Mouse (Mus musculus): ENCODE measurements at regions not wholly inside any gene's neighbourhood (a gene's known extent, or its start where the extent isn't known, plus 50 kb on each side); places are given as distances from the start of the nearest gene placed in this dataset.

GRCm38 (mm10) chr19:33042760-33043159 lies 285.5 kb downstream of the Pten start:
- DNase-seq (ENCODE audit: low spot score in 2 of 2) = no peak

- DNase-seq (ENCODE audit: low spot score in 2 of 2) = no peak
Observed at GRCm38 (mm10) chr19:33043696-33044095, 286.4 kb downstream of the Pten start.

GRCm38 (mm10) chr19:33048754-33049442 lies 291.6 kb downstream of the Pten start:
- DNase-seq (ENCODE audit: low spot score in 2 of 2) = no peak

GRCm38 (mm10) chr19:33053199-33053867 lies 296.0 kb downstream of the Pten start:
- no peak for DNase-seq (ENCODE audit: low spot score in 2 of 2)

GRCm38 (mm10) chr19:33056372-33056791 lies 299.1 kb downstream of the Pten start:
- no peak for DNase-seq (ENCODE audit: low spot score in 2 of 2)

- DNase-seq (ENCODE audit: low spot score in 2 of 2) = no peak
Observed at GRCm38 (mm10) chr19:33061006-33061405, 303.7 kb downstream of the Pten start.

DNA sequence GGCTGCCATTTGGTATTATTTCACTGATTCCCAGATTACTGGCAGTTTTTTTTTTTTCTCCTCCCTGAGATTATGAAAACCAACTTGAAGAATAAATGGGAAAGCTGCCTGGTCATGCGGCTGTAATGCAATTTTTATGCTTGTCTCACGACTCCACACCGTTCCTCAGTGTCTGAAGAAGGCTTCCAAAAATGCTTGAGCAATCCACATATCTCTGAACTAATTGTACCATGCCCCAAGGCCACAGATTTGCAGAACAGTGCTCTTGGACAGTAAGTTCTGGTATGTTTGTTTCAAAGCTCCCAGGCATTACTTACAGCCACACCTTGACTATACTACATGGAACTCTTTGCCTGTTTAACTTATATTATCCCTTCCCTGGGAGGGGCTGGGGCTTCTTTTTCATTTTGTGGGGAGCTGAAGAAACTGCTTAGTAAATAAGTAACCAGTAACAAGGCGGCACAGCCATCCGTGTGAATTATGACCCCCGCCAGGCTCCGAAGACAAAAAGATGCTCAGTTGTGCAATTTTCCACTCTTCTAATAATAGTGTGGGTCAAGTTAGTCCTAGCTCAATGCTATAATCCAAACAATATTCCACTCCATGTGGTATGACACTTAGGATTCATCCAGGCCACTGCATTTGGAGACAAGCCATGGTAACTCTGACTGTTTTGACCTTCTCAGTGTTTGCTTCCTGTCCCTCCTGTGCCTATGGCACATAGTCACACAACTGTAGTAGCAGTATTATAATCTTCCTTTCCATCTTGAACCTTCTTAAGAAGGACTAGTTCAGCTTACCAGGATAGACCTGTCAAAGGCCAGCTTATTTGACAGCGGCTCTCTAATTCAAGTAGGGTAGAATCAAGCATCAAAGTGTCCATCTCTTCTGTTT lies 305.1 kb downstream of the Pten start:
- DNase-seq (ENCODE audit: low spot score in 2 of 2) = no peak

DNA sequence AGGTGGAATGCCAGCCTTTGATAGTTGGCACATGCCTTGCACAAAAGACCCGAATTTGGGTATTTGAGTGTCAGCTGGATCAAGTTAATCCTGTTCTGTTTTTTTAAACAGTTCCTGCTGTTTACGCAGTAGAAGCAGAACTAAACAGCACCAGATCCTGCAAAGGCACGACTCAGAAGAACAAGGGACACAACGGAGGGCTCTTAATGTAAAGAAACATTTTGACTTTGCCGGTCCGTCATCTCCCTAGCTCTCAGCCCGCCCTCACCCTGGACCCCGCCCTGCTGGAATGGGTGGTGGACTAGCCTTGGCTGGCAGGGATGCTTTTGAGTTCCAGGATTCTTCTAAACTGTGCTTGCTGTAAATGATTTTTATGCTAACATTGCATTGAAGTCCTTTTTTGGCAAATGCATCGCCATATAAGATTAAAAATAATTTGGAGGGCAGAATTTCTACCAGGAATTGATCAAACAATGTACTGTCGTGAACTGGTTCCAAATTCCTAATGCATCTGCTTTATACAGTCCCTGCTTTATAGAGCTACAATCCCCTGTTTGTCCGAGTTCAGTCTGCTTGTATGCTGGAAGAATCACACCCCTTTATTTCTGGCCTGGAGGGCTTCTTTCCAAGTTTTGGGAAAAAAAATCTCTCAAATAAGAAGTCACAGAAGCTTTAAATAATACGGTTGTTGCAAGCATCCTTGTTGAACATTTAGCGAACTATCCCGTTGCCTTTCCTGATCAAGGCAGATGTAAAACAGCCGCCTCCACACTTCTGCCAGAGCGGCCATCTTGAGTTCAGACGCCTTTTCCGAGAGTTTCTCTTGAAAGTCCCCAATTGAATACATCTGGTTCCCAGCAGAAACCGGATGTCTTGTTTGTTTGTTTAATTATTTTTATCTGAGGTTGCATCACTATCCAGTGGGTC lies 308.2 kb downstream of the Pten start:
- DNase-seq (ENCODE audit: low spot score in 2 of 2) = peak in 1 of 2 experiments; percentile 23

DNA sequence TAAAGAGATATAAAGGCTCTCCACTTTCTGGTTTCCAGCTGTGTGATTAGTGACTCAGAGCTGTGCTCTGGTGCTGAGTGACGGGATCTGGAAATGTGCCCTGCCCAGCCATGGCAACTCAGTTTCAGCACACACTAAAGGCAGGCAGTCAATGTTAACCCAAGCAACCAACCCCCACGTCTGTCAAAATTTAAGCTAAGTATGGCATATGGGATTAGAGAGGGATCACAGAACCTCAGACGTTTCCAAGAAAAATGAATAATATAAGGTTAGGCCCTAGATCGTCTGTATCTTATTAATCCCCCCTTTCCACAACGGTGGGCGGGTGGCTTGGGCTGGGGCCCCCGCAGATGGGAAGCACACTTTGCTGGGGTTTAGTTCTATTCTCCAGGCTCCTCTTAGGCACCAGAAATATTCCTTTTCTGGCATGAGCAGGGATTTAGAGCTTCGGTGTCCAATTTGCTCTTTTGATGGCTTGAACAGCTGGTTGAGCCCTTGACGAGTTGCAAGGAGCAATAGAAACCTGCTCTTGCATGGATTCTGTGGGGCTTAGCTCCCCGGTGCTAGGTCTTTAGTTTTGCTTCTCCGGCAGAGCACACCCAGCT lies 311.2 kb downstream of the Pten start:
- DNase-seq (ENCODE audit: low spot score in 2 of 2) = peak in 1 of 2 experiments; percentile 17

GRCm38 (mm10) chr19:33069761-33070160 lies 312.5 kb downstream of the Pten start:
- no peak for DNase-seq (ENCODE audit: low spot score in 2 of 2)

- no peak for DNase-seq (ENCODE audit: low spot score in 2 of 2)
Observed at GRCm38 (mm10) chr19:33072299-33072698, 315.0 kb downstream of the Pten start.

DNA sequence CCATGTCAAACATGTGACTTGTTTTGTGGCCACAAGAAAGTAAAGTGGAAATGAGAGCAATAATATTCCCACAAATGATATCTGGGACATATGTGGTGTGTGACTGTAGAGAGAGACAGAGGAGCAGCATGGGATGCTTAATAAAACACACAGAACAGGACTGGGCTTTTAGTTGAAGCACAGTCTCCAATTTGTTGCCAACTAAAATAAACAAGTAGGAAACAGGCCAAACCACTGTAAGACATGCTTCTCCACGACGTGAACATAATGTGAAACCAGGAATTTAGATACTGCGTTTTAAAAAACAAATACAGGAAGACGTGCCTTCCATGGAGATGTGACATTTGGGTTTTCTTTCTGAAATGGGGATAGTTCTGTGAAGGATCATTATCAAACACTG lies 317.2 kb downstream of the Rnls start:
- no peak for DNase-seq (ENCODE audit: low spot score in 2 of 2)

DNA sequence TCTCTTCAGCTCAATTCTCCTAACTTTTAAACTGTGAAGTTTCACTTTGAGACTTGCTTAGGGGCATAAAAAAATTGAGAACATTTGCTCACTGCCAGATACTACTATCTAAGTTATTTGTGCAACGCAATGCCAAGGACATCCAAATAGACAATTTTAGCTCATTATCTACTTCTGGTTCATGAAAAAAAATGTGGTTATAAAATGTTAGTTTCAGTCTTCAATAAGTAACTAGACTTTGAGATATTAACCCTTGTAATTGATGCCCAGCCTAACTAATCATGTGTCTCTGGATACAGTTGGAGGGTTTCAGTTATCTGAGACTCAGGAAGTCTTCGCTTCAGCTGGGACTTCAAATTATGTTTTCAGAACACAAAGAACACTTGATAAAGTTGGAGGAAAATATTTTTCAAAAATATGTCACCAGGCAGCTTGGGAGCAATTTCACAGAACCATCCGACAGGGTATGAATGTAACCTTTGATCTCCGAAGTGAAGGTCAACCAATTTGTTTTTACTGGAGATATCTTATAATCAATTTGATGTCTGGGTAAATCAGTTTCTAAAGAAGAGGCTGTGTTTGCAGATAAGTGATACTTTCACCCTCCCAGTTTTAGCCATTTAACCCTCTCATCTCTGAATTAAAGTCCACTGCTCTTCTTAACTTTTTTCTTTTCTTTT lies 313.3 kb downstream of the Rnls start:
- no peak for DNase-seq (ENCODE audit: low spot score in 2 of 2)

- DNase-seq (ENCODE audit: low spot score in 2 of 2) = no peak
Observed at GRCm38 (mm10) chr19:33079959-33080358, 312.1 kb downstream of the Rnls start.

GRCm38 (mm10) chr19:33081493-33081892 lies 310.6 kb downstream of the Rnls start:
- DNase-seq (ENCODE audit: low spot score in 2 of 2) = no peak

DNA sequence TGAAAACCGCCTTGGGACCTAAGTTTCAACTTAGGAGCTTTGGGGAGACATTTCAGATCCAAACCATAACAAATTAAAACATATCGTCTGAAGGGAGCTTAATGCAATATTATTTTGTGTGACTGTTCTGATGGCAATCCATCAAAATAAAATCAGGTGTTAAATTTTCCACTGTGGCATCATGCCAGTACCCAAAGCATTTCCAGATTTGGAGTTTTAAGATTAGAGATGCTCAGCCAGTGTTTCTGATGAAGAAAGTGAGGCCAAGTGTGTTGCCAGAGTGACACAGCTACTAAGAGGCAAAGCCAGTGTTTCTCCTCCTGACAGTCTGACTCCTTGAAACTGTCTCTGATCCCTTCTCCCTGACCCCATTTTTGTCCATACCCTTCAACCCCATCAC lies 308.7 kb downstream of the Rnls start:
- no peak for DNase-seq (ENCODE audit: low spot score in 2 of 2)

GRCm38 (mm10) chr19:33084683-33085082 lies 307.4 kb downstream of the Rnls start:
- no peak for DNase-seq (ENCODE audit: low spot score in 2 of 2)
